Mouse (Mus musculus) CD4-positive, CD25-positive, alpha-beta regulatory T cell, adult 2 months (primary cell): ENCODE measurements at regions not wholly inside any gene's neighbourhood (a gene's known extent, or its start where the extent isn't known, plus 50 kb on each side); places are given as distances from the start of the nearest gene placed in this dataset.
A peak's percentile ranks its signal among the peaks of the same experiment; 100 is the strongest.

Experiments used
- DNase-seq: peaks from one replicate; pipeline ENCODE4 v3.0.0-alpha.2; 2012; ENCODE audit warnings: low read depth, low spot score

DNA sequence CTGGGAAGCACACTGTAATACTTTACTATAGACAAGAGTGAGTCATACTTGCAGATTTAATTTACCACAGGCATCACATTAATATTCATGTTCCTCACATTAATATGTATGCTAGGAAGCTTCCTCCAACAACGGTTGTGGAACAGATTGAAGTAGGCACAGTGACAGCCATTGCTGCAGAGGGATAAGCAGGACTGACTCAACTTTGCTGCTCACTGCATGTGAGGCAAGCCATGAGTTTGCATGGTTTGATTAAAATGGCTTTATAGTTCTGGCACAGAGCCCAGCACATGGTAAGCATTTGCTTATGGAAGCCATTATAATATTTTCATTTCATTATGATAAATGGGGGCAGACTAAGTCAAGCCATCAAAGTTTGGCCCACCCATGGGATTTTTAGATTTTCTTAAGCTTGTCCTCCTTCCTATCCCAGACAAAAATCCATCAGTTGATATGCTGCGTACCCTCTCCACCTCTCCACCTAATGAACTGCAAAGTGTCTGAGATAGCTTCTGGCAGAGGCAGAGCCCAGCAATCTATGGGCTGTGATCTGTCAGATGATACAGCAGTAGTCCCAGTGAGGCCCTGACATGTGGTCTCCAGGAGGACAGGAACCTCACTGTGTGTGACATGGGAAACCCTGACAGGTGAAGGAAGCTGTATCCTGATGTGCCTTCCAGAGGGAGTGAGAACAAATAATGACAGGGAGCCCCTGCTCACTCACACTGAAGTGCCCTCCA is 109.6 kb upstream of the Arrdc4 start:
- DNase-seq: no peak

GRCm38 (mm10) chr7:68851981-68852575 is 103.0 kb upstream of the Arrdc4 start:
- DNase-seq: no peak

DNA sequence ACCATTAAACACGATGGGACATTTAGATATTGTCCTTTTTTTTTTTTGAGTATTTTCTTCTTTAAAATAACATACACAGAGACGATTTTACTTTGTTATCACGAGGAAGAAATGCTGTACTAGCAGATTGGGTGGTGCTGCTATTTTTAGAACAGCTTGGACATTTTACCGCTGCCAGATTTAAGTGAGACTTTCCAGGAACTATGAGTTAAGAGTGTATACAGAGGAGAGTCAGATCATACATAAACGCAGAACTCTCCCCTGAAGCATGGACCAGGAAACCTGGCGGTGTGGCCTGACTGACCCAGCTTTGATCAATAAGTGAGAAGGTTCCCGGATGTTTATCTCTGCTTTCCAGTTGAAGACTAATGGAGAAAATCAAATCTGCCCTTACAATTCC is 95.6 kb upstream of the Arrdc4 start:
- no peak for DNase-seq

GRCm38 (mm10) chr7:68843374-68843773 is 94.3 kb upstream of the Arrdc4 start:
- DNase-seq: peak; percentile 34

GRCm38 (mm10) chr7:68833977-68834791 is 85.1 kb upstream of the Arrdc4 start:
- DNase-seq: peak; percentile 44

GRCm38 (mm10) chr7:68833517-68833916 is 84.5 kb upstream of the Arrdc4 start:
- no peak for DNase-seq

GRCm38 (mm10) chr7:68829861-68830260 is 80.8 kb upstream of the Arrdc4 start:
- peak; percentile 73 for DNase-seq

DNA sequence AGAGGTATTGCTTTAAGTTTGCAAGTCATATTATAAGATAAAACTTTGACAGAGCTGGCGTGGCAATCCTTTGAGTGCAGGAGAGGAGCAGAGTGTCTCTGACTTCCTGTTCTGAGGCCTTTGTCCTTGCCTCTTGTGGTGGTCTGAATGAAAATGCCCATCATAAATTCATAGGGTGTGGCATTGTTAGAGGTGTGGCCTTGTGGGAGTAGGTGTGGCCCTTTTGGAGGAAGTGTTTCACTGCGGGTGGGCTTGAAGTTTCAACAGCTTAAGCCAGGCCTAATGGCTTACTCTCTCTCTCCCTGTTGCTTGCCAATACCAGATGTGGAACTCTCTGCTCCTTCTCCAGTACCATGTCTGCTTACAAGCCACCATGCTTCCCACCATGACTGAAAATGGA is 75.4 kb upstream of the Arrdc4 start:
- no peak for DNase-seq

DNA sequence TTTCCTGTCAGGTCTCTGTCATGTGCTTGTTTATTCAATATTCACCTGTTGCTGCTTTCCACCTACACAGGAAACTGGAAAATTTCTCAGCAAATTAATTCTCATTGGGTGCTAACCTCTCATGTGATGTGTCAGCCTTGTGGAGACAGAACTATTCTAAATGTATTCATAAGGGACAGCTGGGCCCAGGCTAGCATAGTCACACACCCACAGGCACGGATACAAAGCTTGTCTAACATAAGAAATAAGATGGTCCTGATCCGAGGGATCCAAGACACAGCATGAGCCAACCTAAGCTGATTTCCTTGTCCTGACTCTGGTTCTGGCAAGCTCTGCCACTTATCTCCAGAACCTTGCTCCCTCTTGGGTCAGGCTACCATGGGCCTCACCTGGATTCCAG is 74.6 kb upstream of the Arrdc4 start:
- no peak for DNase-seq

- DNase-seq: peak; percentile 76
Measured at GRCm38 (mm10) chr7:68823189-68823588, 74.1 kb upstream of the Arrdc4 start.

GRCm38 (mm10) chr7:68814823-68815666 is 66.0 kb upstream of the Arrdc4 start:
- DNase-seq: no peak

DNA sequence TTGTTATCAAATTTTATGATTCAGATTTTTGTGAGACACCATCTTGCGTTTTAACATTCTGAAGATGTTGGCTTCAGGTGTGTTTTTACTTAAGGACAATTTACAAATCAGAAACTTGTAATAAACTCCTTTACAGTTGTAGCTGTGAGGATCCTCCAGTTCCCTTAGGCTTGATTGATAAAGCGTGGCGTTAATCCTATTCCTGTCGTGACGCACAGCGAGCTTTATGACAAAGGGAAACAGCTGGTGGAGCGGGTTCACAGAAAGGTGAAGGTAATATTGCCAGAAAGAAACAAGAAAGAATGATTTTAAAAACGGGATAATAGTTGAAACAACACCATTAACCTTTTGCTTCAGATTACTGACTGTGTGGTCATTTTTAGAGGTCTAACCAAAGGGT is 60.7 kb upstream of the Arrdc4 start:
- no peak for DNase-seq
